Mouse (Mus musculus): Measurements from ENCODE around the gene Cx3cr1. TPM values are rescaled to one million over a fixed set of nuclear protein-coding genes. Genes with fewer than 3 reads are reported as not detected.

Gene Cx3cr1
- polyA plus RNA-seq, 1 experiment from 2014 or later = 8.0 TPM

DNA sequence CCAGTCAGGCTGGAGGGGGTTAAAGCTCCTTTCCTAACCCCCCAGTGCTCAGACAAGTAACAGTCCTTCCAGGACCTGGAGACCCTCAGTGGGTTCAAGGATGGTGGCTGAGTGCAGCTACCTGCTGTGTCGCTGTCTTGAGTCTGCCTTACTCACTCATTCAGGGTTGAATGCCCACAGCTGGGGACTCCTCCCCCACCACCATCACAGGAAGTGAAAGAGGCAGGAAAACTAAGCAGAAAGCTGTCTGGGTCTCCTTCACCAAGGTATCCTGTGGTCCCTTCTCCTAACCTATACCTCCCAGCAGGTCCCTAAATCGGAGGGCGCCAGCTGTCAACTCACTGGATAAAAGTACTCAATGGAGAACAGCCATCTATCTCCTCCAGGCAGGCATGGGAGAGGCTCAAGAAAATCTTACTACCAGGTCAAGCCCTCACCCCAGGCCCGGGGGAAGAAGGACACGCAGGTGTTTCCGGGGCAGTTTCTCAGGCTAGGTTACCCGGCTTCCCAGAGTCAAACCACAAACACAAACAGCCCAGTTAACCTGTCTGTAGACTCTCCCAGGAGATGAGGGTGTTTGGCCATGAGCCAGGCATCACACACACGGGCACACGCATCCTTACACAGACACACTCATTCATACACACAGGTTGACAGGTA, 91.4 kb downstream of the Cx3cr1 start:
- peaks cover 65% of the 10 kb centered on the region for H3K4me1 ChIP-seq
- ATAC-seq (ENCODE audit: insufficient number of reproducible peaks, insufficient read depth, low FRiP score, low TSS enrichment) = no peak
- H3K4me2 ChIP-seq (replicated peaks) = 0 out of 2 replicates have a peak overlapping the region, but pooled peaks have one; percentile 13
- H3K27ac ChIP-seq = peak overlapping the region; percentile 12; the same call in 1 of the 2 replicates
- H3K9me3 ChIP-seq = no peaks in the 10 kb centered on the region
- no peak overlapping the region for H3K4me3 ChIP-seq
- no peak overlapping the region for H3K9ac ChIP-seq
- no peaks in the 10 kb centered on the region for H3K27me3 ChIP-seq
- peaks cover 10% of the 10 kb centered on the region for H3K36me3 ChIP-seq
- 49% methylated on average over 9 of the region's 9 CpGs for WGBS

DNA sequence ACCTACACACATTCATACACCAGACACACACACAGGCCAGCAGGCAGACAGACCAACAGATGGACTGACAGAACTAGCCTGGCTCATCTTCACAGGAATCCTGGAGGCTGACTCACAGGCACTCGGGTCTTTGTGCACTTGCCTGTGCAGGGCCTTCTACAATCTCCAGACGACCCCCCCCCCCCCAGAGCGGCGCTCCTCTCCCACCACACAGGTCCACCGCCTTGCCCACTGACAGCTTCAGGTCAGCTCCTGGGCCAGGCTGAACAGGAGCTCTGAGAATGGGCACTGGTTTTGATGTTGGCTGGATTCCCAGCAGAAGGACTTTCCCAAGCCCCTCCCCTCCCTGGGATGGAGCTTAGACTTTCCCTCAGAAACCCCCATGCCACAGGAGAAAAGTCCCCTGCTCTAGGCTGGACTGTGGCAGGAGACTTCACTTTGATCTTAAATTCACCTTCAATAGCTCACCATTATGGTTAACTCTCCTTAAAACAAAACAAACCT, 92.1 kb downstream of the Cx3cr1 start:
- WGBS = 52% methylated on average over 5 of the region's 5 CpGs
- peaks cover 59% of the 10 kb centered on the region for H3K4me1 ChIP-seq

DNA sequence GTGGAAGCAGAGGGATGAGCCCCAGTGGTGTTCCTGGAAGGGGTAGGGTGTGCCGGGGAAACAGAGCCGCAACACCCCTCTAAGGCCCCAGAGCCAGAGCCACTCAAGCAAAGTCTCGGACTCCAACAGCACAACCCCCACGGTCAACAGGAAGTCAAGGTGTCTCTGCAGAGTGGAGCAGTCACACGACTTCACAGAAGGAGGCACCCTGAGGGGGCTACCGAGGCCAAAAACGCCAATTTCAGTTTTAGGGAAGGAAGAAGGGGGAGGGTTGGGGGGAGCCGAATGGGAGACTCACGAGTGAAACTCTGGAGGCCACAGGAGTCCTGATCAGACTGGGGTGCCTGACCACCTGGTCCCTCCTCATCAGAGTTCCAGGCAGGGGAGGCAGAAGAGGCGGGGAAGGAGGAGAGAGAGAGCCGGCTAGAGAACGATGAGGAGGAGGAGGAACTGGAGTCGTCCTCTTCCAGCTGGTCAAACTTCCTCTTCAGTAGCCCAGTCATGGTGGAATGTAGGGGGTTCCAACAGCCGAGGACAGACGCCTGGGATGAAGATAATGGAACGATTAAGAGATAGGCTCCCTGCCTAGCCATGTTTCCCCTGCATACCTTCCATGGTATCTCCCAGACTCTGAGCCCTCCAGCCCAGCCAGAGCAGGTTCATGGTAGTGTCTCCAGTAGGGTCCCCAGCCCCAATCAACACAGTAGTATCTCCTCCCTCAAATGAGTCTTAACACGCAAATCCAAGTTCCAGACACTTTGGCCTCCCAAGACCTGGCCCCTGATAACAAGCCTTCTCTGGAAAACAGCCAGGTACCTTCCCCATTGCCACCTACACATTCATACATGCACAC, 92.7 kb downstream of the Cx3cr1 start:
- no peak overlapping the region for H3K4me3 ChIP-seq
- H3K36me3 ChIP-seq = peaks cover 24% of the 10 kb centered on the region
- no peak for ATAC-seq (ENCODE audit: insufficient number of reproducible peaks, insufficient read depth, low FRiP score, low TSS enrichment)
- 44% methylated on average over 17 of the region's 17 CpGs for WGBS
- H3K27me3 ChIP-seq = no peaks in the 10 kb centered on the region
- H3K4me2 ChIP-seq (replicated peaks) = no peak overlapping the region
- no peaks in the 10 kb centered on the region for H3K9me3 ChIP-seq
- H3K4me1 ChIP-seq = peaks cover 52% of the 10 kb centered on the region
- H3K9ac ChIP-seq = no peak overlapping the region
- H3K27ac ChIP-seq = no peak overlapping the region

More for the DNA sequence above, 92.1 kb downstream of the Cx3cr1 start:
- Histone ChIP-seq H3K9ac (no peak overlapping the region), H3K9me3 (no peaks in the 10 kb centered on the region), H3K27ac (0 out of 2 replicates have a peak overlapping the region, but pooled peaks have one; percentile 12), H3K4me2 (replicated peaks) (0 out of 2 replicates have a peak overlapping the region, but pooled peaks have one; percentile 13), H3K4me3 (no peak overlapping the region), H3K27me3 (no peaks in the 10 kb centered on the region), H3K36me3 (peaks cover 17% of the 10 kb centered on the region)
- ATAC-seq (ENCODE audit: insufficient number of reproducible peaks, insufficient read depth, low FRiP score, low TSS enrichment) = no peak

DNA sequence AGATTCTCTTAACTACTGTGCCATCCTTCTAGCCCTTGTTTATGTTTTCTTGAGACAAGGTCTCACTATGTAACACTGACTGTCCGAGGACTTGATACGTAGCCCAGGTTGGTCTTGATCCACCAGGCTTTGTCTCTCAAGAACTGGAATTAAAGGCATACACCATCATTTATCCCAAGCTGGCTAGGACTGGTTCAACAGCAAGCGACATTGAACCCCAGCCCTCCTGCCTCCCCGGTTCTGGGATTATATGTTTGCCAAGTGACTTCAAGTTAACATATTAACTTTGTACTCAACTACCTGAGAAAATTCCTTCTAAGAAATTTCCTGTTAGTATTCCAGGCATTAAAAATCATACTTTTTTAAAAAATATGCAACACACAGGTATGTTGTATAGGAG, 94.4 kb downstream of the Cx3cr1 start:
- Histone ChIP-seq H3K4me2 (replicated peaks) (no peak overlapping the region), H3K27me3 (no peaks in the 10 kb centered on the region), H3K36me3 (peaks cover 28% of the 10 kb centered on the region), H3K27ac (no peak overlapping the region), H3K9me3 (no peaks in the 10 kb centered on the region), H3K4me3 (no peak overlapping the region), H3K9ac (no peak overlapping the region), H3K4me1 (peaks cover 36% of the 10 kb centered on the region)
- WGBS = 93% methylated on average over 4 of the region's 4 CpGs
- no peak for ATAC-seq (ENCODE audit: insufficient number of reproducible peaks, insufficient read depth, low FRiP score, low TSS enrichment)

DNA sequence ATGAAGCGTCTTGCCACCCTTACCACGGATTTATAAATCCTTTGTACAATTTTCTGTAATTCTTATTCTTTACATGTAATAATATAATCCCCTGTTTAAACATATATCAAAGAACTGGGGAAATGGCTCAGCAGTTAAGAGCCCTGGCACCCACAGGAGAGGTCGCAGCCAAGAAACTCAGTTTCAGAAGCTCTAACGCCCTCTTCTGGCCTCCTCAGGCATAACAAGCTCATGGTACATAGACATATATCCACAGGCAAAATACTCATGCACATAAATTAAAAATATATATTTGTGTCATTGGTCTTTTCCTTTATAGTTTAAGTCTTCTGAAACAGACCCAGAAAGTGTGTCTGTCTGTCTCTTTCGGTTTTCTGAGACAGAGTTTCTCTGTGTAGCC, 95.1 kb downstream of the Cx3cr1 start:
- H3K9me3 ChIP-seq = no peaks in the 10 kb centered on the region
- H3K27me3 ChIP-seq = no peaks in the 10 kb centered on the region
- no peak overlapping the region for H3K4me2 ChIP-seq (replicated peaks)
- 82% methylated on average over 5 of the region's 5 CpGs for WGBS
- peaks cover 30% of the 10 kb centered on the region for H3K4me1 ChIP-seq
- peaks cover 28% of the 10 kb centered on the region for H3K36me3 ChIP-seq
- no peak overlapping the region for H3K9ac ChIP-seq
- no peak overlapping the region for H3K4me3 ChIP-seq
- no peak overlapping the region for H3K27ac ChIP-seq
- ATAC-seq (ENCODE audit: insufficient number of reproducible peaks, insufficient read depth, low FRiP score, low TSS enrichment) = no peak

DNA sequence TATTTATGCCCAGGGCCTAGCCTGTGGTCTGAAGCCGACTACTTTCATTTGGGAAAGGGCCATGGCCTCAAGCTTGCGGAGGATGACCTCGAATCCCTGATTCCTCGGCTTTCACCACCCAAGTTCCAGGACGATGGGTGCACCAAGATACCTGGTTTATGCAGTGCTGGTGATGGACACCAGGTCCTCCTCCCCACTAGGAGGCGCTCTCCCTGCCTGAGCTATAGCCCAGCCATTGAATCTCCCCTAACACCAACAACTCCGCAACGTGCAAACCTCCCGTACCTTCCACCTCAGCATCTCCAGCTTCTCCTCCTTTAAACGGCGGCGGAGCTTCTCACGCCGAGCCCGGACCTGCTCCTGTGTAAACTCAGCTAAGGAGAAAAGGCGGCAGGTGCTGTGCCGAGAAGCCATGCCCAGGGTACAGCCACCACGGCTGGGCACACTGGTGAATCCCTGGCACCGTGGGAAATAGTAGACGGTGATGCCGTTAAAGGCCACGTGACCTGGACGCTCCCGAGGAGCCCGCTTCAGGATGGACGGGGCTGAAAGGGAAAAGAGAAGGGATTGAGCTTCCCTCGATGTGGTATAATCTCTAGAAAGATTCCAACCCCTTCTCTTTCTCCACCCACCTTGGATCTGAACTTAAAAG, 95.7 kb downstream of the Cx3cr1 start:
- H3K4me3 ChIP-seq = no peak overlapping the region
- no peak overlapping the region for H3K9ac ChIP-seq
- H3K27ac ChIP-seq = no peak overlapping the region
- H3K36me3 ChIP-seq = peaks cover 28% of the 10 kb centered on the region
- peaks cover 26% of the 10 kb centered on the region for H3K4me1 ChIP-seq
- ATAC-seq (ENCODE audit: insufficient number of reproducible peaks, insufficient read depth, low FRiP score, low TSS enrichment) = no peak
- no peaks in the 10 kb centered on the region for H3K27me3 ChIP-seq
- 91% methylated on average over 27 of the region's 27 CpGs for WGBS
- H3K9me3 ChIP-seq = no peaks in the 10 kb centered on the region
- no peak overlapping the region for H3K4me2 ChIP-seq (replicated peaks)

DNA sequence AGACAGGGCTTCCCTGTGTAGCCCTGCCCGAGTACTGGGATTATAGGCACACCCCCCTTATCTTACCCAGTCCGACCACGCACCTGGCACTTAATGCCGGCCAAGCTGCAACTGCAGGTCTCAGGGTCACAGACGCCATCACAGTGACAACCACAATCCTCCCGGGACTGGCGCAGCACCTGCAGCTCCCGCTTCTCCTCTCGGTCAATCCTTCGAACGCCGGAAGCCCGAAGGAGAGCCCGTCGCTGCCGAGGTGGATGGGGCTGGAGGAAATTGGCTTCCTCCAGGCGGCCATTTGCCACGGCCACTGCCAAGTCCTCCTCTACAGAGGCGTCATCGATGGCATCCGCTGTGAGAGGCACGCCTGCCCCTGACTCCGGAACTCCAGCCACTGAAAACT, 96.4 kb downstream of the Cx3cr1 start:
- H3K27ac ChIP-seq = no peak overlapping the region
- H3K4me2 ChIP-seq (replicated peaks) = no peak overlapping the region
- H3K4me3 ChIP-seq = no peak overlapping the region
- H3K9me3 ChIP-seq = no peaks in the 10 kb centered on the region
- no peak overlapping the region for H3K9ac ChIP-seq
- H3K4me1 ChIP-seq = peaks cover 19% of the 10 kb centered on the region
- WGBS = 91% methylated on average over 23 of the region's 23 CpGs
- peaks cover 28% of the 10 kb centered on the region for H3K36me3 ChIP-seq
- no peaks in the 10 kb centered on the region for H3K27me3 ChIP-seq
- ATAC-seq (ENCODE audit: insufficient number of reproducible peaks, insufficient read depth, low FRiP score, low TSS enrichment) = no peak

DNA sequence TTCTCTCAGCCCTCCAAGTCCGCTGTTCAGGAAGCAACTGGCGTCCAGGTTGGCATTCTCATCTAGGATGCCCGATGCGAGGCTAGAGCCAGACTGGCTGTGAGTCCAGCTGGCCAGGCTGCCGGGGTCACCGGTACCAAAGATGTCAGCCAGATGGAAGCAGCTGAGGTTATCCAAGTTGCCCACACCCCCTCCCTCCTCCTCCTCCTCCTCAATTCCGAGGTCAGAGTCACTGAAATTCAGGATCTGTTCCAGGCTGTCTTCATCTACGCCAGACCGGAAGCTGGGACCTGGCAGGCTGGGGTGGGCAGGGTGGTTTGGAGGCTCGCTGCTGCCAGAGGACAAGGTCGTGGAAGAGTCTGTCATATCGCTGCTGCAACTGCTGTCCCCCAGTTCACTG, 97.1 kb downstream of the Cx3cr1 start:
- Histone ChIP-seq H3K27me3 (no peaks in the 10 kb centered on the region), H3K9ac (no peak overlapping the region), H3K9me3 (no peaks in the 10 kb centered on the region), H3K27ac (no peak overlapping the region), H3K4me2 (replicated peaks) (no peak overlapping the region), H3K4me3 (no peak overlapping the region), H3K4me1 (peaks cover 12% of the 10 kb centered on the region), H3K36me3 (peaks cover 28% of the 10 kb centered on the region)
- ATAC-seq (ENCODE audit: insufficient number of reproducible peaks, insufficient read depth, low FRiP score, low TSS enrichment) = no peak
- WGBS = 94% methylated on average over 12 of the region's 12 CpGs

DNA sequence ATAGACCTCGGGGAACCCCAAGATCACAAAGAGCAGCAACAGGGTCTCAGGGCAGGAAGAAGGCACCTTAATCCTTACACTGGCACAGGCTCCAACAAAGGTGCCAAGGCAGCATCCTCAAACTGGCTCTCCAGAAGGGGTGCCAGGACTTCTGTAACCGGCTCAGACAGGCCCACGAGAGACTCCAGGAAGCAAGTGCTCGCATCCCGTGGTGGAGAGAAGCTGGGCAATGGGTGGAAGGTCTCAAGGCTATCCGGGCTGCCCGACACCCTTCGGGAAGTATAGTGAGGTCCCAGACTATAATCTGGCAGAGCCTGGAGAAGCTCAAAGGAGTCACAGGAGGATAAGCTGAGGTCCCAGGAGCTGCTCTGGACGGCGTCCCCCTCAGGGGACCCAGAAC, 97.5 kb downstream of the Cx3cr1 start:
- peaks cover 28% of the 10 kb centered on the region for H3K36me3 ChIP-seq

DNA sequence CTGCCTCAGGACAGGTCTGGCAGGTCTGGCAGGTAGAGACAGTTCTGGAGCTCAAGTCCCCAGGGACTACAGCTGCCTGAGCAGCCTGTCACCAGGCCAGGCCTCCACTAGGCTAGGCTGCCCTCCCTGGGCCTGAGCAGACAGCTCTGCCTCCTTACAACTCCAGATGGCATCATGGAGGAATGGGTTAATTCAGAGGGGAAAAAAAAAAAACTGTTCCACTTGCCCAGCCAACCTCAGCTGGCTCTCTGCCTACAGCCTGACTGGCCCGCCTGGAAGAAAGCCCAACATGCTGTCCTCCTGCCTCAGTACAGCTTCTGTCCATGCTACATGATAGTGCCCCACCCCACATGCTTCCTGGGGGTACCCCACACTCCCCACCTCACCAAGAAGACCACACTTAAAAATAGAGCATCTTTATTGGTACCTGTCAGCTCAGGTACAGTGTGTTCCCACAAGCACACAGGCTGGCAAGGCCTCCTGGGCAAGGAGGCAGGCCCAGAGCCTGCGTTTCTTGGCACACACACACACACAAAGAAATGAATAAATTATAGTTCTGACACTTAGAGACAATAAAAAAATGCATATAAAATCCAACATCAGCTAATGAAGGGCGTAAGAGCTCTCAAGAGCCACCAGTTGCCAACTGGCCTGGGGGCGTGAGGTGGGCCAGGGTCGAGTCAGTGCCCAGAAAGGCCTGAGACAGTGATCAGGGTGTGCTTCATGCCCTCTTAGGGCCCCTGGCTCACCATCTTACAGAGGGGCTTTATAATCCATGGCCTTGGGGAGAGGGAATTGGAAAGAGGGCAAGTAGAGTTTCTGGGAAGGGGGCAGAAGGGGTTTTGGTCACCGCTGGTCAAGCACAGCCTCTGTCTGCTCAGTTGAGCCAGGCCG, 98.7 kb downstream of the Cx3cr1 start:
- Histone ChIP-seq H3K4me3 (no peak overlapping the region), H3K36me3 (peaks cover 28% of the 10 kb centered on the region), H3K27ac (no peak overlapping the region), H3K9me3 (no peaks in the 10 kb centered on the region), H3K4me2 (replicated peaks) (no peak overlapping the region), H3K9ac (no peak overlapping the region), H3K4me1 (no peaks in the 10 kb centered on the region), H3K27me3 (no peaks in the 10 kb centered on the region)
- ATAC-seq (ENCODE audit: insufficient number of reproducible peaks, insufficient read depth, low FRiP score, low TSS enrichment) = no peak
- WGBS = 85% methylated on average over 7 of the region's 7 CpGs

More for the DNA sequence above, 97.5 kb downstream of the Cx3cr1 start:
- H3K4me3 ChIP-seq = no peak overlapping the region
- no peaks in the 10 kb centered on the region for H3K9me3 ChIP-seq
- H3K27me3 ChIP-seq = no peaks in the 10 kb centered on the region
- no peak overlapping the region for H3K9ac ChIP-seq
- ATAC-seq (ENCODE audit: insufficient number of reproducible peaks, insufficient read depth, low FRiP score, low TSS enrichment) = no peak
- H3K4me1 ChIP-seq = peaks cover 8% of the 10 kb centered on the region
- H3K4me2 ChIP-seq (replicated peaks) = no peak overlapping the region
- 95% methylated on average over 10 of the region's 10 CpGs for WGBS
- no peak overlapping the region for H3K27ac ChIP-seq

DNA sequence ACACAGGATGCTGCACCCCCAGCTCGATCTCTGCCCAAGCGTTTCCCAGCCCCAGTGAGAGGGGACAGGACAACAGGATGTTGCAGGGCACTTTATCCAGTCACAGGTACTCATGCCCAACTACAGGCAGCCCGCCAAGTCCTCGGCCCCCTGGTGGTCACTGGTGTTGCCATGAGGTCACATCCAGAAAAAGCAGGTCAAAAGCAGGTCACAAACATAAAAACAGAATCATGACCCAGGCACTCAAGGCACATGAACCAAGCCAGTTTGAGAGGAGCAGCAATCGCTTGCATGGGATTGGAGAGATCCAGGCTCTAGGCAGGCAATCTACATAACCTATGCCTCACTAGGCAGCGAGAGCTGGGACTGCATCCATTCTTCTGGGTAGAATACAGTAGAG, 99.5 kb downstream of the Cx3cr1 start:
- no peak overlapping the region for H3K4me3 ChIP-seq
- no peak overlapping the region for H3K4me2 ChIP-seq (replicated peaks)
- H3K27ac ChIP-seq = no peak overlapping the region
- H3K36me3 ChIP-seq = peaks cover 28% of the 10 kb centered on the region
- H3K4me1 ChIP-seq = no peaks in the 10 kb centered on the region
- no peak for ATAC-seq (ENCODE audit: insufficient number of reproducible peaks, insufficient read depth, low FRiP score, low TSS enrichment)
- H3K9me3 ChIP-seq = no peaks in the 10 kb centered on the region
- H3K9ac ChIP-seq = no peak overlapping the region
- H3K27me3 ChIP-seq = no peaks in the 10 kb centered on the region
- 45% methylated on average over 6 of the region's 6 CpGs for WGBS
